Mouse (Mus musculus) kidney, adult 18-20 months (tissue): Measurements from ENCODE around the gene Ms4a15.

Experiments used
- DNase-seq: peaks from one replicate; pipeline ENCODE4 v3.0.0; 2021

Gene Ms4a15

DNA sequence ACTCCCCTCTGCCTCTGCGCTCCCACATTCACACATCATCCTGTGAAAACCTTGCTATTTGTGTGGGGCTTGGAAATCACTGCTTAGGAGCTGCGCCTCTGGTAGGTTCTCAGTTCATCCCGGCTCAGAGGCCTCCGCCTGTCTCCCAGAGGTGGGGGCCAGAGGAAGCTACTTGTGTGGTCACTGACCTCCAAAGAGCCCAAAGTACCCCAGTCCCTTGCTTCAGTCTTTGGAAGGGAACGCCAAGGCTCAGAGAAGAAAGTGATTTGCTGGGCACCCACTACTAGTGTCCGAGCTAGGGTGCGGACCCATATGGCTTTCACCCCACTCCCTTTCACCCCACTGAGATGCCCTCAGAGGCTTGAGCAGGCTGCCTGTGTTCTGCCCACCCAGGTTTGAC is at the start of gene Ms4a15:
Ms4a15 (minus strand) TSS at position 101 of the 400 bp plus-strand sequence.
- DNase-seq: no peak

GRCm38 (mm10) chr19:11037570-11037969 is 44.5 kb upstream of the Ms4a15 start:
- no peak for DNase-seq

DNA sequence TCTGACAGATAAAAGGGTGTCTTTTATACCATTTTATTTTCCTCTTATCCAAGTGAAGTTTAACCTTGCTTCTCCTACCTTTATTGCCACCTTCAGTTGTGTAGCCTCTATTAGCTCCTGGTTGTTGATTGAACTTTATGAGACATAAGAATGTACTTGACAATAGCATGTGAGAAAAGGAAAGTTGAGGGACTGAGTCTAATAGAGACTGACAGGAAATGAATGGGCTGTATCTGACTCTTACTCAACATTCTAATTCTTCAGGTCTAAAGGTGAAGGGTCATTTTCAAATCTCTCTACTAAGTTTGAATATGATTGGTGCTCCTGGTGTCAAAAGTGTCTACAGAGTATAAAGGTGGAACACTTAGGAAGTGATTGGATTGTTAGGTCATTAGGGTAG is 29.3 kb upstream of the Ms4a15 start:
- DNase-seq: no peak

- no peak for DNase-seq
These were observed 24.8 kb upstream of the Ms4a15 start, which contains the start of gene Ms4a18 for GRCm38 (mm10) chr19:11017891-11018290. TSS of gene Ms4a18 (minus strand) at chr19:11018031.

DNA sequence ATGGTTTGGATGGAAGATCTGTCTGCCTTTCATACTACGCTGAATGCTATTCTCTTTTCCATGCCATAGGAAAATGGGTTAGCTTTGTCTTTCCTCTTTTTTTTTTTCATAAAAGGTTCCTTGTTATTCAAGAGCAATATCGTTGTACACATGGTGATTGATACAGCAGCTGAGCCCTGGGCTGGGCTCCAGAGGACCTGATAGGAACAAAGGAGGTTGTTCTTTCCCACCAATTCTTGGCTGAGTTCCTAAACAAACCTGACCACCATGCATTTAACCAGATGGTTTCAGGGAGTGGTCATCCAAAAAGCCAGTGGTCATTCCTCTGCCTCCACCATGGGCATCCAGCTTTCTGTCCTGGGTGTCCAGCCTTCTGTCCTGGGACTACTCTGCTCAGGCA is 24.2 kb upstream of the Ms4a15 start:
- no peak for DNase-seq

DNA sequence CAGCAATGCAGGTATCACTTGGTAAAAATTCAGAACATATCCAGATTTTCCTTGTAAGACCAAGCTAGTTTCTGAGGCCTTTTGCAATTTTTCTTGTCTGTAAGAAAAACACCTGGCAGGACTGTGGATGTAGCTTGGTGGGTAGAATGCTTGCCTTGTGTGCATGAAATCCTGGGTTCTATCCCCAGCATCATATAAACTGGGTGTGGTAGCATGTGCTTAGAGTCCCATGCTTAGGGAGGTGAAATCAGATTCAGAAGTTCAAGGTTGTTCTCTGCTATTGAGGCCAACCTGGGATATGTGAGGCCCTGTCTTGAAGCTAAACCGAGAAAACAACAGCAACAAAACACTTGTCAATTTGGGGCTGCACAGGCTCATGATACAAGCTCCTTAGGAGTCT is 22.9 kb upstream of the Ms4a15 start:
- DNase-seq: no peak

GRCm38 (mm10) chr19:11015468-11015867 is 22.4 kb upstream of the Ms4a15 start:
- no peak for DNase-seq

GRCm38 (mm10) chr19:10991911-10992310 is 1.1 kb downstream of the Ms4a15 start:
- DNase-seq: no peak

GRCm38 (mm10) chr19:10990751-10991150 is 2.3 kb downstream of the Ms4a15 start:
- no peak for DNase-seq

GRCm38 (mm10) chr19:10988563-10988962 is 4.5 kb downstream of the Ms4a15 start:
- DNase-seq: no peak

GRCm38 (mm10) chr19:10985889-10986288 is 7.2 kb downstream of the Ms4a15 start:
- no peak for DNase-seq

DNA sequence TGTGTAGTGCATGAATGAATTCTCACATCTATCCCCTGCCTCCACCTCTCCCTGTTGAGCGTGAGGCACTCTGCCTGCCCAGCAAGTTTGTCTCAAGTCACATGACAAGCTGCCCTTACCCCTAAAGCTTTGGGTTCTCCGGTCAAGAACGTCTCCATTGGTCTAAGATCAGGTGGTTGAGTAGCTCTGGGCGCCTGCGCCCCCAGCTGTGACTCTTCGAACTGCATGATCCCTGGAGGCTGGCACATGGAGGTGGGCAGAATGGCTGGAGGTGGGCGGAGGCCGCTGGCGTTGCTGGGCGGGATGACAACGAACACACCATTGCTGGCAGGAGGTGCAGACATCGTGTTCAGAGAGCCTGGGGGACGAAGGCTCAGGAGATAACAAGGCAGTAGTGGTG is 8.5 kb downstream of the Ms4a15 start:
- DNase-seq: no peak

- DNase-seq: peak; percentile 61
These were observed 9.9 kb downstream of the Ms4a15 start for GRCm38 (mm10) chr19:10983146-10983545.

DNA sequence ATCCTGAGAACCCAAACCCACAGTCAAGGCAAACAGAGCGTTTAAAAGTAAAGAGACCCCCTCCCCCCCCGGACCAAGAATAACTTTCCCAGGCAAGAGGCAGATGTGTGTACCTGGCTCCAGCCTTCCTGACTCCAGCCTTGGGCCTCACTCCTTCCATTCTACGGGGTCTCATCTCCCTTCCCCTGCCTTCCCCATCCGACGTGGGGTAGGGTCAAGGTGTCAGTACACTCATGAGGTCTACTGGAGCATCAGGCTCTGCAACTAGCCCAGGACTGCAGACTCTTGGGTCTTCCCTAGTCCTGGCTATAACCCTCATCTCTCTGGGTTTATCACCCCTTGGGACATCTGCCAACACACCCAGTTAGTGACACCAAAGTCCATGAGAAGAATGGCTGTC is 12.8 kb downstream of the Ms4a15 start:
- no peak for DNase-seq

- DNase-seq: peak; percentile 64
These were observed 13.6 kb downstream of the Ms4a15 start for GRCm38 (mm10) chr19:10979184-10980168.

DNA sequence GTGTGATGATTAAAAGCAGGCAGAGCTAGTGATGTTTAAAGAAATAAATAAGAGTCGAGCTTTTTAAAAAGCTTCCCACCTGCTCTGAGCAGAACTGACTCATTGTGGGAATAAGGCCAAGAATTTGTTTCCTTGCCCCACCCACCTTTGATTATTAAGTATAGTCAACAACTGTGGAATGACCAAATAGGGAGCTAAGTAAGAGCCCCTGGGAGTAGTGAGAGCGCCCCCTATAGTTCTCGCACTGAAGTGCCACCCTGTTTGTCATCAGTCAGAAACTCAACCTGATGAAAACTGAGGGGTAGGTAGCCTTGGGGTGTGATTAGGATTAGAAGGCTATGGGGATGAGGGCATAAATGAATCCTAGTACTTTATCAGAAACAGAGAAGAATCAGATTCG is 16.7 kb downstream of the Ms4a15 start:
- DNase-seq: no peak

GRCm38 (mm10) chr19:10975187-10975586 is 17.9 kb downstream of the Ms4a15 start:
- no peak for DNase-seq

GRCm38 (mm10) chr19:10974238-10974865 is 18.7 kb downstream of the Ms4a15 start, which contains the start of gene Ms4a10:
TSS of gene Ms4a10 (minus strand) at chr19:10974670.
- DNase-seq: no peak

DNA sequence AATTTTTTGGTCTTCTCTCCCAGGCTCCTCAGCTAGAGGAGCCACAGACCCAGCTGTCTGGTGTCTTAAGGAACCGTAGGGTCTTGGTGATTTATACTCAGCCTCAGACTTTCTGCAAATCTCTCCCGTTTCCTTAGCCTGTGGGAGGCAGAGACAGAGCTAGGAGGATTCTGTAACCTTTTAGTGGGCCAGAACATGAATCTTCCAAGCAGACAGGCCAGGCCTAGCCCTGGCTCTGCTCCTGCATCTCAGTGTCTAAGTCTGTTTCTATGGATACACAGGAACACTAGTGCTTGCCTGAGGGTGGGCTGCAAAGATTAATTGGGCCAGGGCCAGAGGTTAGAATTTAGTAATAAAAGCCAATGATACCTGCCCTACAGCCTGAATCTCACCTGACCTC is 19.9 kb downstream of the Ms4a15 start:
- no peak for DNase-seq

DNA sequence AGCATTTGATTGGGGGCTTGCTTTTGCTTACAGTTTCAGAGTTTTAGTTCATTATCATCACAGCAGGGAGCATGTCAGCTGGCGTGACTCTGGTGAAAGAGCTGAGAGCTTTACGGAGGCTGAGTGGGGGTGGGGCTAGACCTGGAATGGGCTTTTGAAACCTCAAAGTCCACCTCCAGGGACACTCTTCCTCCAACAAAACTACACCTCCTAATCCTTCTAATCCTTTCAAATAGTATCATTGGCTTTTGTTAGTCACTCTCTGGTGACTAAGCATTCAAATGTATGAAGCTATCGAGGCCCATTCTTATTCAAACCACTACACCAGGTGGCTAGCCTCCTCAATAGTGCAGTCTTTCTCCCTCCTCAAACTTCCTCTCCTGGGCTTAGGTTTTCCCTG is 20.4 kb downstream of the Ms4a15 start:
- DNase-seq: no peak

DNA sequence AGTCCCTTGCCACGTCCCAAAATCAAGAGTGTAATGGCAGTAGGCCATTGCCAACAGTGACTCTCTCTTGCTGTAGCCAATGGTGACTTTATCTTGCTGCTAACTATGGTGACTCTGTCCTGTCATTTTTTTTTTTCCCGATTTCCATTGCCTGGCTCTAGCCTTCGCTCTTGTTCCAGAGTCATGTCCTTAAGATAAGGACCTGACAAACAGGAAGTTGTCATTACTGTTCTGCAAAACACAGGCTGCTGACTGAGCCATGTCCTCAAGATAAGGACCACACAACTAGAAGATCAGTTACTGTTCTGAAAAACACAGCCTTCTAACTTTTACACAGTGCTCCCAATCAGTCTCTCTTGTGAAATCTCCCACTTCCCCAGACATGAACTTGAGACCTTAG is 22.6 kb downstream of the Ms4a15 start:
- no peak for DNase-seq

- DNase-seq: no peak
These were observed 24.5 kb downstream of the Ms4a15 start for GRCm38 (mm10) chr19:10968578-10968977.

DNA sequence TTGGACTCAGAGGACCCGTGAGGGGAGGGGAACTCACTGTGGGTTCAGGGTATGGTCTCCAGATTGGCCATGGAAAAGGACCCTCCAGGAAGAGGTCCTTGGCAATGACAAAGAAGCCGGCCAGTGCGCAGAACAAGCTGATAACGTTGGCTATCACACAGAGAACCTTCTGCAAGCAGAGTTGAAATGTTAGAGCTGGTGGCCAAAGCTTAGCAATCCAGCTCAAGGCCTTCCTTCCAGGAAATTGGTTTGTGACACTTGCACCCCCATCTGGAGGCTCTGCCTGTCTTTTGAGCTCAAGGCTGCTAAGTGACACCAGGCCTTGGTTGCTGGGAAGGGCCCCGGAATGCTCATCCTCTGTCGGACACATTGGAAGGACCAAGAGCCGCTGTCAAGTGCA is 27.3 kb downstream of the Ms4a15 start:
- no peak for DNase-seq

- DNase-seq: no peak
These were observed 33.1 kb downstream of the Ms4a15 start for GRCm38 (mm10) chr19:10959978-10960346.
